Mouse (Mus musculus) heart, adult 2 months (tissue): ENCODE results near the gene Igtp. TPM values are rescaled to one million over a fixed set of nuclear protein-coding genes. Genes with fewer than 3 reads are reported as not detected.
"Not testable (repeated sequence)": the region's sequence is repeated elsewhere in the genome, so short reads cannot be mapped to it uniquely, and the experiment has no call there.

Experiments used
- DNase-seq, 2 experiments: peaks; one replicate each; pipeline ENCODE4 v3.0.0; 2021
- H3K27ac ChIP-seq: fragments of 200-600 bp; 2 replicates; pipeline ENCODE4 v1.8.1; 2022
- H3K27me3 ChIP-seq: fragments of 200-500 bp; 2 replicates; pipeline ENCODE4 v1.6.1; 2012; ENCODE audit warnings: mild to moderate bottlenecking, low read length, inconsistent platforms, mixed read lengths; ENCODE audit not compliant: control insufficient read depth, insufficient read depth
- H3K36me3 ChIP-seq: fragments of 200-500 bp; 2 replicates; pipeline ENCODE4 v1.6.1; 2012; ENCODE audit warnings: low read length, inconsistent platforms; ENCODE audit not compliant: control insufficient read depth, insufficient read depth
- H3K4me1 ChIP-seq: fragments of 200-500 bp; 2 replicates; pipeline ENCODE4 v1.6.1; 2011; ENCODE audit warnings: low read length; ENCODE audit not compliant: control insufficient read depth, insufficient read depth
- H3K4me3 ChIP-seq: fragments of 200-600 bp; 2 replicates; pipeline ENCODE4 v1.8.1; 2022
- H3K79me2 ChIP-seq: fragments of 200-500 bp; replicated peaks from 2 replicates; pipeline ENCODE4 v1.6.1; 2012; ENCODE audit warnings: mild to moderate bottlenecking, inconsistent platforms, low read length, moderate library complexity, mixed read lengths; ENCODE audit not compliant: control insufficient read depth, insufficient read depth
- H3K9ac ChIP-seq: fragments of 200-500 bp; 2 replicates; pipeline ENCODE4 v1.6.1; 2012; ENCODE audit warnings: low read depth, mild to moderate bottlenecking, control low read depth, inconsistent platforms, low read length, mixed read lengths
- CTCF ChIP-seq: fragments of 200-600 bp; IDR thresholded peaks from 2 replicates; pipeline ENCODE4 v1.8.1; 2022; ENCODE audit warnings: antibody characterized with exemption, mild to moderate bottlenecking, moderate library complexity
- EP300 ChIP-seq: fragments of 200-500 bp; IDR thresholded peaks from 2 replicates; pipeline ENCODE4 v1.6.1; 2011; ENCODE audit warnings: low read depth, low read length, control low read depth; ENCODE audit not compliant: insufficient read depth
- POLR2A ChIP-seq: fragments of 200-500 bp; IDR thresholded peaks from 2 replicates; pipeline ENCODE4 v1.6.1; 2011; ENCODE audit warnings: mild to moderate bottlenecking, low read depth, low read length, control low read depth; ENCODE audit not compliant: insufficient read depth
- WGBS: fragments of 180-500 bp; shearing (Covaris S2); methylation state at CpG from one replicate; pipeline ENCODE4 v1.1.7; 2018; 5-methylcytosine and 5-hydroxymethylcytosine counted together
- intact Hi-C: fragments of 180-260 bp; cut with DNase I; formaldehyde crosslinking; loops from one replicate; pipeline ENCODE4 v1.15.1; 2025
- polyA plus RNA-seq: library from polyadenylated mRNA; depleted of rRNA; stranded (reverse); fragments of >200 nt; gene quantifications from 2 replicates; pipeline ENCODE4 v1.2.3, GENCODE M21; 2012
- total RNA-seq, 2 experiments: library from RNA; stranded (reverse); gene quantifications; 2 replicates each; pipeline ENCODE4 v1.2.3; 2021

Igtp gene
- total and polyA plus RNA-seq, 3 experiments: 9.3 to 14.1 (median 12.4) TPM

DNA sequence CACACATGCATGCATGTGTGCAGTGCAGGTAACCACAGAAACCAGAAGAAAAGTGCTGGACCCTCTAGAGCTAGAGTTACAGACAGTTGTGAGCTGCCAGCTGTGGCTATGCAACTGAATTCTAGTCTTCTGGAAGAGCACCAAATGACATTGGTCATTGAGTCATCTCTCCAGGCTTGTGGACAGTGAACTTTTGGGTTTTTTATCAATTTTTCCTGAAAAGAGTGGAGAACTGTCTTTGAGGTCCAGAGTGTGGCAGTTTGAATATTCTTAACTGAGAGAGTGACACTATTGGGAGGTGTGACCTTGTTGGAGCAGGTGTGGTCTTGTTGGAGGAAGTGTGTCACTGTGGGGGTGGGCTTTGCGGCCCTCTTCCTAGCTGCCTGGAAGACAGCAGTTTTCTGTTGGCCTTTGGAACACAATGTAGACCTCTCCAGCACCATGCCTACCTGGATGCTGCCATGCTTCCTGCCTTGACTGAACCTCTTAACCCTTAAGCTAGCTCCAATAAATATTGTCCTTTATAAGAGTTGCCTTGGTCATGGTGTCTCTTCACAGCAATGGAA lies 11.0 kb downstream of the Igtp start:
- Histone ChIP-seq H3K27me3 (no peaks in the 10 kb centered on the region), H3K36me3 (no peaks in the 10 kb centered on the region), H3K4me3 (no peak overlapping the region), H3K27ac (no peak overlapping the region), H3K9ac (no peak overlapping the region), H3K4me1 (peaks cover 4% of the 10 kb centered on the region), H3K79me2 (no peaks in the 10 kb centered on the region)
- WGBS: 85% methylated on average over 1 of the region's 1 CpGs
- intact Hi-C loops: no loop called here
- DNase-seq: no peak
- TF ChIP-seq POLR2A: no peak
- TF ChIP-seq EP300: no peak
- no peak for TF ChIP-seq CTCF

DNA sequence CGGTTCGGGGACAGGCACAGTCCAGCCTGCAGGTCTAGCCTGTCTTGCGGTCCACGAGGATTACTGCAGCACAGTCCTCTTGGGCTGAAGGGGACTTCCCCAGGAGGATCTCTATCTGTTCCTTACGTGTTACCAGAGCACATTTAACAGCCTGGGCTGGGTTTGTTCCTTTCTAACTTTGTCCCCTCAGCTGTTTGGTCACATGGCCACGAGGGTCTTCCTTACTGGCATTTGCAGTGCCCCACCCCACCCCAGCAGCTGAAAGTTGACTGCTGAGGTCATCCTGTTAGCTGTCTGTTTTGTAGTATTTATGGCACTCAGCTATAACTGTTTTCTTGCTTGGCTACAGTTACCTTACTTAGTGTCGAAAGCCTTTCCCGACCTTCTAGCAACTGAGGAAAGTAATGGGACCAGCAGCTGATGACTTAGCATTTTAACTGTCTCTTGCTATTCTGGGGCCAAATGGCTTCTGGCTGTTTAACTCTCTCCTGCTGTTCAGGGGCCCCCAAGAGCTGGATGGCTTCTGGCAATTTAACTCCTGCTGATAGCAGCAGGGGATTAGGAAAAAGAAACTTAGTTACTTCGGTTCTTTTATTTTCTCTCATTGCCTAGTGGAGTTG lies 11.8 kb downstream of the Igtp start:
- no peak overlapping the region for H3K27ac ChIP-seq
- H3K79me2 ChIP-seq: no peaks in the 10 kb centered on the region
- 23% methylated on average over 9 of the region's 9 CpGs for WGBS
- intact Hi-C loops: no loop called here
- H3K4me1 ChIP-seq: peaks cover 4% of the 10 kb centered on the region
- H3K36me3 ChIP-seq: no peaks in the 10 kb centered on the region
- H3K4me3 ChIP-seq: no peak overlapping the region
- no peak for DNase-seq
- TF ChIP-seq POLR2A (no peak), EP300 (no peak), CTCF (no peak)
- H3K9ac ChIP-seq: no peak overlapping the region
- H3K27me3 ChIP-seq: no peaks in the 10 kb centered on the region

DNA sequence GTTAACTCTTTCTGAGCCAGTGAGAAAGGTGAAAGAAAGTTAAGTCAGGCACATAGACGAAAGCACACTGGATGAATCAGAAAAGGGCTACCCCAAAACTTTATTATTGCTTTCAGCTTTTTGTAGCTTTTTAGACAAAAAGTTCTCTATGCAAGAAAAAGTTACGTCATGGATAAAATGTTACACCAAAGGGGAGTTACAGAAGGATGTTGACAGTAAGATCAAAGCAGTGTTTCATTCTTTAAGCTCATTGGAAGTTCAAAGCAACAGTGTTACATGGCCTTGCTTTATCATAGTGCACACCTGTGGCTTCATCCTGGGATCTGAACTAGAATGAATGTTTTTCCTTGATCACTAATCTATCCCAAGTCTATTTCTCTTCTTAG lies 12.3 kb downstream of the Igtp start:
- H3K27me3 ChIP-seq: no peaks in the 10 kb centered on the region
- no peak overlapping the region for H3K27ac ChIP-seq
- intact Hi-C loops: no loop called here
- H3K4me1 ChIP-seq: peaks cover 4% of the 10 kb centered on the region
- H3K36me3 ChIP-seq: no peaks in the 10 kb centered on the region
- no peaks in the 10 kb centered on the region for H3K79me2 ChIP-seq
- H3K4me3 ChIP-seq: no peak overlapping the region
- TF ChIP-seq CTCF (no peak), EP300 (no peak), POLR2A (no peak)
- 67% methylated on average over 2 of the region's 2 CpGs for whole genome bisulfite sequencing
- no peak for DNase-seq
- H3K9ac ChIP-seq: no peak overlapping the region

DNA sequence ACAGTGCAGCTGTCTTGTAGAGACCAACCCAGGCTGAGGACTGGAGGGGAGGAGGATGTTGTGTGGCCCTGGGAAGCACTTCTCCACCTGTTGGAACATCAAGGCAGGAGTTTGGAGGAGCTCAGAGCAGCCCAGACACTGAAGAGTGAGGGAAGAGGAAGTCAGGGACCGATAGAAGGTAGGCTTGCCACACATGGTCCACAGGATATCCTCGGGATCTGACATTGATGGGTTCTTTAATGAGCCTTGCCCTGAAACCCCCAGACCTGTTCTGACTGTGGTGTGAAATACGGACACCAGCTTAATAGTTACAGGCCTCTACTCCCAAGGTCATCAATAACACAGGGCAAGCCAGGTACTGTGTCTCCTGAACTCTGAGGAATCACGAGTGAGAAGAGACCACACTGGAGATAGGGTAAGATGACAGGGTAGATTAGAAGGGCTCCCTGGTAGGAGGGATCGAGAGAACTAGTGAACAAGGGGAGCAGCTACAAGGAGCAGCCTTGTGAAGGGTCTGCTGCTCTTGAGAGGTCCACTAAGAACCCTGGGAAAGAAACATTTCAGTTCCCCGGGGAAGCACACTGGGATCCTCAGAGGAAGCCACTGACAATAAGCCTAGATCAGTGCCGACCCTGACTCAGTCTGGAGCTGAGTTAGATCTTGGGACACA lies 14.5 kb downstream of the Igtp start:
- intact Hi-C loops: loop anchor here (2.0 kb wide), 1 partner anchor 13 kb away; no protein-coding TSS in a partner anchor
- no peak overlapping the region; the same call in 1 of the 2 replicates for H3K4me3 ChIP-seq

DNA sequence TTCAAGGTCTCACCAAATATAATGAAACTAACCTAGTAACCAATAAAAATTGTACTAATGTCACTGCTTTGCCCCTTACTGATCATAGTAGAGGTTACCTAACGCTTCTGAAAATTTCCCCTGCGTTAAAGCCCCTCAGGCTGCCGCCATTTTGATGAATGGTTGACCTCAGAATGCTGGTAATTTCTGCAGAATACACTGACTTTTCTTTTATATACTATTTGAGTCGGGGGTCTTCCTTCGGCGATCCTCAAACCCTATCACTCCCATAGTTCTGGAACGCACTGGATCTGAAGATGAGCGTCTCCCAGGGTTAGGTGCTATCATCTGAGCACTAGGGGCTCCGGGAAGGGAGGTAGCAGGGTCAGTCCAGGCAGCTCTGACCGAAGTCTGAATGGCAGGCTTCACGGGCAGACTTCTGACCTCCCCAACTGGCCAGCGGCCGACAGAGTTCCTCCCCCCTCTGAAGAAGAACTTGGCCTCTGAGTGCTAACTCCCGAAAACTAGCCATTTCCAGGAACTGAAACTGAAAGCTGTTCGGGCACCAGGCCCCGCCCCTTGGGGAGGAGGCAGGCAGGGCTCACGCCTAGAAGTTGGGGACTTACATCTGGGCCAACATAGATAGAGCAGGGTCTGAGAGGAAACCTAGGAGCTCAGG lies 15.2 kb downstream of the Igtp start:
- Histone ChIP-seq H3K79me2 (no peaks in the 10 kb centered on the region), H3K36me3 (peaks cover 2% of the 10 kb centered on the region; the same call in 1 of the 2 replicates), H3K4me1 (peaks cover 7% of the 10 kb centered on the region), H3K27me3 (no peaks in the 10 kb centered on the region), H3K4me3 (peak overlapping the region; percentile 77), H3K9ac (peak overlapping the region; percentile 78), H3K27ac (peak overlapping the region; percentile 95)
- TF ChIP-seq CTCF (no peak), POLR2A (peak; percentile 74), EP300 (0 out of 2 replicates have a peak, but pooled peaks have one; percentile 46)
- 18% methylated on average over 17 of the region's 17 CpGs for WGBS
- peak; percentile 92 to 94 for DNase-seq
- intact Hi-C loops: loop anchor here (2.0 kb wide), 1 partner anchor 14 kb away; no protein-coding TSS in a partner anchor

More for the DNA sequence above, 14.5 kb downstream of the Igtp start:
- DNase-seq: no peak
- peak overlapping the region; percentile 95 for H3K27ac ChIP-seq
- TF ChIP-seq POLR2A (no peak), CTCF (no peak), EP300 (no peak)
- 67% methylated on average over 7 of the region's 7 CpGs for WGBS
- peaks cover 7% of the 10 kb centered on the region for H3K4me1 ChIP-seq
- no peaks in the 10 kb centered on the region for H3K27me3 ChIP-seq
- H3K36me3 ChIP-seq: peaks cover 2% of the 10 kb centered on the region; the same call in 1 of the 2 replicates
- H3K9ac ChIP-seq: no peak overlapping the region
- no peaks in the 10 kb centered on the region for H3K79me2 ChIP-seq

DNA sequence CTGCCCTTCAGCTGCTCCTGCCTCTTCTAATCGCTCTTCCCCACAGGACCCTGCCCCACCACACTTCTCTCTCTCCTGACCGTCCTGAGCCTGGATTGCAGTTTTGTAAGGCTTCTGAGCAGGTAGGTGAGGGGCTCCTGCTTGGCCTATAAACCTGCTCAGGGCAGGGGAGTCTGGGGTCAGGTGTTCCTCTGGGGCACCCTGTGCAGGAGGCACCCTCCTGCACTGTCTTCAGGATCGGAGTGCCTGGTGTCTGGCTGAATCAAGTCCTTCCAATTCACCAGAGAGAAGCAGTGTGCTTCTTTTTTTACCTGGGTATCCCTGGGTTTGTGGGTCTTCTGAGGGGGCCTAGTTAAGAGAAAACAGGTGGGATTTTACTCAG lies 15.7 kb downstream of the Igtp start:
- peak; percentile 21 for TF ChIP-seq POLR2A
- not testable (repeated sequence) for H3K79me2 ChIP-seq, H3K36me3 ChIP-seq, DNase-seq, H3K27me3 ChIP-seq, H3K4me1 ChIP-seq
- intact Hi-C loops: loop anchor here (2.0 kb wide), 1 partner anchor 14 kb away; no protein-coding TSS in a partner anchor
- H3K9ac ChIP-seq: peak overlapping the region; percentile 74
- peak overlapping the region; percentile 95 for H3K27ac ChIP-seq
- peak overlapping the region; percentile 77 for H3K4me3 ChIP-seq
- 3% methylated on average over 3 of the region's 3 CpGs for WGBS
